Mouse (Mus musculus) intestine, embryonic 15.5 days (tissue): Measurements from ENCODE around the gene Henmt1. TPM values are rescaled to one million over a fixed set of nuclear protein-coding genes. Genes with fewer than 3 reads are reported as not detected.
A peak's percentile ranks its signal among the peaks of the same experiment; 100 is the strongest.

Experiments used
- ATAC-seq: fragments of 200-750 bp; cut with Nextera tagmentation; 2 replicates; pipeline ENCODE4 v1.8.0; 2017; ENCODE audit warnings: moderate TSS enrichment, moderate library complexity
- H3K27ac ChIP-seq: fragments of 300-500 bp; sonication (generic); 2 replicates; pipeline ENCODE4 v1.5.1; 2015; ENCODE audit warnings: mild to moderate bottlenecking, inconsistent platforms
- H3K27me3 ChIP-seq: fragments of 300-500 bp; sonication (generic); replicated peaks from 2 replicates; pipeline ENCODE4 v1.6.1; 2015; ENCODE audit warnings: inconsistent platforms
- H3K36me3 ChIP-seq: fragments of 300-500 bp; sonication (generic); 2 replicates; pipeline ENCODE4 v1.6.1; 2015; ENCODE audit warnings: inconsistent platforms
- H3K4me1 ChIP-seq: fragments of 300-500 bp; sonication (generic); replicated peaks from 2 replicates; pipeline ENCODE4 v1.6.1; 2015; ENCODE audit warnings: inconsistent platforms
- H3K4me2 ChIP-seq: fragments of 300-500 bp; sonication (generic); replicated peaks from 2 replicates; pipeline ENCODE4 v1.6.1; 2015; ENCODE audit warnings: mild to moderate bottlenecking, inconsistent platforms
- H3K4me3 ChIP-seq: fragments of 300-500 bp; sonication (generic); replicated peaks from 2 replicates; pipeline ENCODE4 v1.5.1; 2015; ENCODE audit warnings: inconsistent platforms
- H3K9ac ChIP-seq: fragments of 300-500 bp; sonication (generic); 2 replicates; pipeline ENCODE4 v1.6.1; 2015; ENCODE audit warnings: inconsistent platforms
- H3K9me3 ChIP-seq: fragments of 300-500 bp; sonication (generic); 2 replicates; pipeline ENCODE4 v1.6.1; 2016; ENCODE audit warnings: inconsistent platforms
- WGBS: fragments of 180-500 bp; shearing (Covaris S2); methylation state at CpG from one replicate; pipeline ENCODE4 v1.1.7; 2015; 5-methylcytosine and 5-hydroxymethylcytosine counted together
- polyA plus RNA-seq: library from polyadenylated mRNA; unstranded; fragments of >200 nt; fragmentation: Nextera tagmentation; extraction: Ambion mirVana; gene quantifications from 2 replicates; pipeline ENCODE4 v1.2.1, GENCODE M21; 2015

Gene Henmt1
- polyA plus RNA-seq, 1 experiment from 2014 or later: 0.45 TPM

- H3K27ac ChIP-seq: no peak overlapping the region
- no peaks in the 10 kb centered on the region for H3K27me3 ChIP-seq
- no peak overlapping the region for H3K9ac ChIP-seq
- no peak overlapping the region for H3K4me2 ChIP-seq
- no peak for ATAC-seq
- no peaks in the 10 kb centered on the region for H3K9me3 ChIP-seq
- H3K4me1 ChIP-seq: no peaks in the 10 kb centered on the region
- peaks cover 3% of the 10 kb centered on the region; the same call in 1 of the 2 replicates for H3K36me3 ChIP-seq
- H3K4me3 ChIP-seq: no peak overlapping the region
- 73% methylated on average over 1 of the region's 1 CpGs for WGBS
Observed at GRCm38 (mm10) chr3:108986534-108986933, 46.9 kb downstream of the Henmt1 start.

GRCm38 (mm10) chr3:108987009-108987659 lies 47.5 kb downstream of the Henmt1 start:
- WGBS: 81% methylated on average over 12 of the region's 12 CpGs
- no peaks in the 10 kb centered on the region for H3K4me1 ChIP-seq

GRCm38 (mm10) chr3:108989971-108990548 lies 50.4 kb downstream of the Henmt1 start:
- H3K36me3 ChIP-seq: peaks cover 3% of the 10 kb centered on the region; the same call in 1 of the 2 replicates
- no peak overlapping the region for H3K4me3 ChIP-seq
- H3K9me3 ChIP-seq: no peaks in the 10 kb centered on the region
- H3K4me2 ChIP-seq: no peak overlapping the region
- WGBS: 82% methylated on average over 9 of the region's 9 CpGs
- H3K27ac ChIP-seq: no peak overlapping the region
- no peaks in the 10 kb centered on the region for H3K4me1 ChIP-seq
- no peak overlapping the region for H3K9ac ChIP-seq
- no peaks in the 10 kb centered on the region for H3K27me3 ChIP-seq
- ATAC-seq: no peak

More at GRCm38 (mm10) chr3:108987009-108987659, 47.5 kb downstream of the Henmt1 start:
- Histone ChIP-seq H3K36me3 (peaks cover 3% of the 10 kb centered on the region; the same call in 1 of the 2 replicates), H3K27ac (no peak overlapping the region), H3K4me3 (no peak overlapping the region), H3K27me3 (no peaks in the 10 kb centered on the region), H3K9me3 (no peaks in the 10 kb centered on the region), H3K9ac (no peak overlapping the region), H3K4me2 (no peak overlapping the region)
- ATAC-seq: no peak

- no peak overlapping the region for H3K27ac ChIP-seq
- no peaks in the 10 kb centered on the region for H3K9me3 ChIP-seq
- no peak overlapping the region for H3K4me2 ChIP-seq
- no peak overlapping the region for H3K4me3 ChIP-seq
- no peaks in the 10 kb centered on the region for H3K4me1 ChIP-seq
- no peaks in the 10 kb centered on the region for H3K27me3 ChIP-seq
- ATAC-seq: no peak
- H3K36me3 ChIP-seq: peaks cover 3% of the 10 kb centered on the region; the same call in 1 of the 2 replicates
- WGBS: 92% methylated on average over 2 of the region's 2 CpGs
- H3K9ac ChIP-seq: no peak overlapping the region
Observed at GRCm38 (mm10) chr3:108994477-108994876, 54.8 kb downstream of the Henmt1 start.

- no peaks in the 10 kb centered on the region for H3K4me1 ChIP-seq
Observed at GRCm38 (mm10) chr3:108995379-108995778, 55.7 kb downstream of the Henmt1 start.

GRCm38 (mm10) chr3:108997284-108997683 lies 57.6 kb downstream of the Henmt1 start:
- H3K36me3 ChIP-seq: no peaks in the 10 kb centered on the region
- no peak overlapping the region for H3K27ac ChIP-seq
- H3K9me3 ChIP-seq: no peaks in the 10 kb centered on the region
- H3K4me3 ChIP-seq: no peak overlapping the region
- 71% methylated on average over 11 of the region's 11 CpGs for WGBS
- H3K4me2 ChIP-seq: no peak overlapping the region
- no peaks in the 10 kb centered on the region for H3K27me3 ChIP-seq
- no peak overlapping the region for H3K9ac ChIP-seq
- peak; percentile 53; the same call in 1 of the 2 replicates for ATAC-seq
- H3K4me1 ChIP-seq: no peaks in the 10 kb centered on the region

More at GRCm38 (mm10) chr3:108995379-108995778, 55.7 kb downstream of the Henmt1 start:
- 82% methylated on average over 2 of the region's 2 CpGs for WGBS
- Histone ChIP-seq H3K27ac (no peak overlapping the region), H3K9ac (no peak overlapping the region), H3K36me3 (peaks cover 3% of the 10 kb centered on the region; the same call in 1 of the 2 replicates), H3K4me2 (no peak overlapping the region), H3K27me3 (no peaks in the 10 kb centered on the region), H3K9me3 (no peaks in the 10 kb centered on the region), H3K4me3 (no peak overlapping the region)
- no peak for ATAC-seq

GRCm38 (mm10) chr3:108997762-108998161 lies 58.1 kb downstream of the Henmt1 start:
- 72% methylated on average over 4 of the region's 4 CpGs for WGBS
- Histone ChIP-seq H3K36me3 (no peaks in the 10 kb centered on the region), H3K27me3 (no peaks in the 10 kb centered on the region), H3K27ac (no peak overlapping the region), H3K9ac (no peak overlapping the region), H3K4me3 (no peak overlapping the region), H3K4me2 (no peak overlapping the region), H3K9me3 (no peaks in the 10 kb centered on the region), H3K4me1 (no peaks in the 10 kb centered on the region)
- ATAC-seq: no peak

GRCm38 (mm10) chr3:108999173-108999572 lies 59.5 kb downstream of the Henmt1 start:
- Histone ChIP-seq H3K9ac (no peak overlapping the region), H3K27me3 (no peaks in the 10 kb centered on the region), H3K9me3 (no peaks in the 10 kb centered on the region), H3K27ac (no peak overlapping the region), H3K4me3 (no peak overlapping the region), H3K4me2 (no peak overlapping the region), H3K36me3 (no peaks in the 10 kb centered on the region), H3K4me1 (no peaks in the 10 kb centered on the region)
- ATAC-seq: no peak
- 89% methylated on average over 1 of the region's 1 CpGs for WGBS

GRCm38 (mm10) chr3:109005777-109006176 lies 66.1 kb downstream of the Henmt1 start:
- 73% methylated on average over 5 of the region's 5 CpGs for WGBS
- H3K4me1 ChIP-seq: no peaks in the 10 kb centered on the region
- no peaks in the 10 kb centered on the region for H3K27me3 ChIP-seq
- H3K4me2 ChIP-seq: no peak overlapping the region
- H3K9me3 ChIP-seq: no peaks in the 10 kb centered on the region
- no peaks in the 10 kb centered on the region for H3K36me3 ChIP-seq
- ATAC-seq: no peak
- no peak overlapping the region for H3K4me3 ChIP-seq
- H3K9ac ChIP-seq: no peak overlapping the region
- no peak overlapping the region for H3K27ac ChIP-seq

GRCm38 (mm10) chr3:109008180-109008579 lies 68.5 kb downstream of the Henmt1 start:
- Histone ChIP-seq H3K27ac (no peak overlapping the region), H3K9ac (no peak overlapping the region), H3K9me3 (no peaks in the 10 kb centered on the region), H3K4me3 (no peak overlapping the region), H3K4me2 (no peak overlapping the region), H3K36me3 (no peaks in the 10 kb centered on the region), H3K27me3 (no peaks in the 10 kb centered on the region), H3K4me1 (peaks cover 5% of the 10 kb centered on the region; the same call in 1 of the 2 replicates)
- WGBS: 80% methylated on average over 5 of the region's 5 CpGs
- no peak for ATAC-seq
